Mouse (Mus musculus) kidney, postnatal 25 days (tissue): ENCODE measurements around the gene Zbtb38.

Experiments used
- DNase-seq, 2 experiments: peaks; one replicate each; pipeline ENCODE4 v3.0.0; 2021; ENCODE audit warnings: mixed read lengths in 2 of 2

Zbtb38 gene

DNA sequence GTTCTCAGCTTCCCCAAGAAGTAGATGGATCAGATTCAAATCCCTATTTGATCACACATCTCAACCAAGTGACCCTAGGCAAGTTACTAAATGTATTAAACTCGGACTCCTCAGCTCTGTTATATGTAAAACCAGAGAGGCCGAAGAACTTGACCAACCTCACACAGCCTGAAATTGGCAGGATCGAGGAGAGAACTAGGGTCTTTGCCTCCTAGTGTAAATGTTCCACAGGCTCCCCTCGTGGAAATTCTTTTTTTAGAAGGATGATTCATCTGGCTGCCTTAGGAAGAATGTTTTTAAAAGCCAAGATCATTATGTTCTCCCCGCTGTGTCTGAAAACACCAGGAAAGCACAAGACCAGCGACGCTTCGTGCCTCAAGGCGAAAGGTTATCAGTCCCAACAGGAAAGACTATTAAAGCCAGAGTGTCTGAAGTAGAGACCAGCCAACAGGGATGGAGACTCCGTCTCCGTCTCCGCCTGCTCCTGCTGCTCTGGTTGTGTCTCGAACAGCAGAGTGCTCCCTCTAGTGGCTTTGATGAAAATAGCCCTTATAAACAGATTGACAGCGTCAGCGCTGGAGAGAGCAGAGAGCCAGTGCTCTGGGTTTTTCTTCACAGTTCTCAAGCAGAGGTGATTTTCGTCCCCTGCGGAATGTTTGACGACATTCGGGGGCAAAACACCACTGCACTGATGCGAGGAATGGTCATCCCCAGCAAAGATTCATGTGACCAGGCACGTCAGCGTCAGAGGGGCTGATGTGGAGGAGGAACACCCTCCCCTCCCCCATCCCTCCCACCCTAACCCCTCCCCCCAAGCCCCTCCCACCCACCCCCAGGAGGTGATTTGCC, 6.3 kb upstream of the Zbtb38 start:
- DNase-seq, result peak; percentile 68 to 85

DNA sequence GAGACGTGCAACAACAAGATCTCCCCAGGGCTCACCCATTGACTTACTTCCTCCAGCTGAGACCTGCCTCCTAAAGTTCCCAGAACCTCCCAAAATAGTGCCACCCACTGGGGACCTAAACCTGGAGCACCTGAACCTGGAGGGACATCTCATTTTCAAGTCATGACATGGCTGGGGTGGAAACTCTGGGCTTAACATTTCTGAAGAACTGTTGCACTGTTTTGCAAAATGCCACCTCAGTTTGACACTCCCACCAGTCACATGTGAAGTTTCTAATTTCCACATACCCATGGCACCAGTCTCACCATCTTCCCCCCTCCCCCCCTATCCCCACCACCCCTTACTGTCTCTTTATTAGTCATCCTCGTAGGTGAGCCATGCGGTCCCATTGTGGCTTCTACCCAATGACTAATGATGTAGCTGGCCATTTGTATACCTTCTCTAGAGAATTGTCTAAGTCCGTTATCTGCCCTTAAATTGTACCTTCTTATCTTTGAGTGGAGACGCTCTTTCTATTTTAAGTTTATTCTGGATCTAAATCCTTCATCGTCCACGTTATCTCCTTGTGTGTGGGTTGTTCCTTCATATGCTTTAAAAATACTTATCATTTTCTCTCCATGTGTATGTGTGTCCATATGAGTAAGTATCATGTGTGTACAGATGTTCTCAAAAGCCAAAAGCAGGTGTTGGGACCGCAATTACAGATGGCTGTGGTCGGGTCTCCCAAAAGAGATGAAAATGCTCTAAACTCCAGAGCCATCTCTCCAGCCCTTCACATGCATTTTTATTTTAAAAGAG, 4.2 kb upstream of the Zbtb38 start:
- DNase-seq, result no peak

DNA sequence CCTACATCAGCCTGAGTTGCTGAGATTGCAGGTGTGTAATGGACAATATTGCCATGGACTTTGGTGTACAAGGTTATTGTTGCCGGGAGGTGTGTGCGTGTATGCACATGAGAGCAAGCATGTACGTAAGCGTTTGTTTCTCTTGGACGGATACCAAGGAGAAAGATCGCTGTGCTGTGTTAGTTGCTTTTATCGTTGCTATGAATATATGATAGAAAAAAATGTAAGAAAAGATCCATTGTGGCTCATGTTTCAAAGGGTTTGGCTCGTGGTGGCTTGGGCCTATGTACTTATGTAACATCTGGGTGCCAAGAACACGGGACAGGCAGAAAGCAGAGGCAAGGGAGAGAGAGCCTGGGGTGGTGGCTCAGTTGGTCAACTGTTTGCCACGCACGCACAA, 3.1 kb upstream of the Zbtb38 start:
- DNase-seq, result no peak

DNA sequence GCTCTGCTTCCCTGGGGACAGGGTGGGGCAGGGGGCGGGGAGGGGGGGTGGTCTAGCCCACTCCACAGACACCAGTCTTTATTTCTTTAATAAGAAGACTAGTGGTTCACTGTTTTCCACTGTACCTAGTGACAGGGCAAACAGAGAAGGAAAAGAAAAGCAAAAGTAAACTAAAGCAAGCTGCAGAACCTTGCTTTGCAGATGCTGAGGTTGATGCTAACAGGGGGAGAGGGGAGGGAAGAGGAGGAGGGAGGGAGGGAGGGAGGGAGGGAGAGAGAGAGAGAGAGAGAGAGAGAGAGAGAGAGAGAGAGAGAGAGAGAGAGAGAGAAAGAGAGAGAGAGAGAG, 2.0 kb upstream of the Zbtb38 start:
- no peak for DNase-seq

DNA sequence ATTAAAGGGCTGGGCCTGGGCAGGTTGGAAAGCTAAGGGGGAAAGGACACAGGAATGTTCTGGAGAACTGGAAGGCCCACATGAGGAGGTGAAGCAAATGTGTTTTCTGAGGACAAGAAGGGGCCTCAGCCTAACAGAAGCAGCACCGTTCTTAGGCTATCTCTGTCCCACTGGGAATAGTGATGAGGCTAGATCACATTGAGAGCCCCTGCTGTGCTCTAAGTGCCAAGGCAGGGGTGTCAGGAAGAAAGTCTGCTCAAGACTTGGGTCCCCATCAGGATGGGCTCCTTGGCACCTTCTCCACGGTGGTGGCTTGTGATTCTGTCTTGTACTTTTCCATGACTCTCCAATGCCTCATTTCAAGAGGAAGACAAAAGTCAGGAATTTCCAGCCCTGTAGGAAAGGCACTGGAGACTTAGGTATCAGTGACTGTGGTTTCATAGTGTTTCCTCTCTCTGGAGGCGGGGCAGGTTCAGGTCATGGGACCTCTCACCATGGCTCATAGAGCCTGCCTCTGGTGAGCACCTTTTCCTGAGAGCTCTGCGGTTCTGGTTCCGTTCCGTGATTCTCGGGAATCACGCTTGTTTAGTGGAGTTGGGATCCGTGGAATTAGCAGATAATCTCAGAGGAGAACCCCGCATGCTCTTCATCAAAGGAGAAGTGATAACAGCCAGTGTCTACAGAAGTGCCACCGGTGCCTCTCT, 1.4 kb upstream of the Zbtb38 start:
- DNase-seq, result peak; percentile 13 to 44

DNA sequence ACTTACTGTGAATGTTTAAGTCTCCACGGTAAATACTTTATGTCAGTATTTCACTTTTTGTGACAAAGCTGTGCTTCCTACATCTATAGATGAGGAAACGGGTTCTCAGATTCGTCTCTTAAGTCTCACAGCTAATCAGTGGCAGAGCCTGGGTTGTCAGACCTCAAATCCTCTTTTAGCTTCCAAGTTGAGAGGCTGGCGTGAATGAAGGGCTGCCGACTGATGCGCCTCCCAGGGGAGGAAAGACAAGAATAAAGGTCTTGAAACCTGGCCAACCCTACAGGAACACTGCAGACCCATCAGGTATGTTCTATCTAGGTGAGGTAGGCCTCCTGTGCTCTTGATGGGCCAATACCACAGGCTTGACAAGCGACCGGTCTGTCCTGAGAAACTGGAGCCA, 761 bp upstream of the Zbtb38 start:
- no peak for DNase-seq

DNA sequence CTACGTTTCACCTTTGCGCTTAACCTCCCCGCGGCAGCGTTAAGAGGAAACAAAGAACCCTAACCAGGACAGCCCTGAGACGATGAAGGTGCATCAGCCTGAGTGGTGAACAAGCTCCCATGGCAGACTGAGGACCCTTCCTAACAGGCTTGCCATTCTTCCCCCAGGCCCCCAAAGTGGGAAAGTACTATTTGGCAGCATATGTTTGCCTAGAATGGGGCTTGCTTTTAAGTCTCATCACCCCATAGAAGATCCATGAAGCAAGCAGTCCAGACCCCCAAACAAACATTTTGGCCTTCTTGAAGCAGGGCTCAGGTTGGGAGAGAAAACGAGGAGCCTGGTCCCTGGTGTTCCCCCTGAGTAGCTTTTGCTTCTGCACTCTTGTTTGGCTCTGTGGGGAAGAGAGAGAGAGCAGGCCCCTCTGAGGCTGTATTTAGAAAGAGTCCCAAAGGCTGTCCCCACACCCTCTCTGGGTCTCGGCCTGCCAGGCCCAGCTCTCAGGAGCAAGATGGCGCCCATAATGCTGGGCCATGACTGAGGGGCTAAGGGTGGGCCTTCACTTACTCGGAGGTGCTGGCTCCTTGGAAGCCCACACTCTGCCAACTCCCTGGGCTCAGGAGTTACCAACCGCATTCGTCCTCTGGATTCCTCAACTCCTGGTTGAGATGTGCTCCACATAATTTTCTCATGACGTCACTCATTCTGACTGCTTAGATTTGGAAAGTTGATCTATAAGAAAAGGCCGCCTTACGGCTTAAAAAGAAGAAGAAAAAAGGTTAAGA, 619 bp downstream of the Zbtb38 start:
- DNase-seq, result no peak

DNA sequence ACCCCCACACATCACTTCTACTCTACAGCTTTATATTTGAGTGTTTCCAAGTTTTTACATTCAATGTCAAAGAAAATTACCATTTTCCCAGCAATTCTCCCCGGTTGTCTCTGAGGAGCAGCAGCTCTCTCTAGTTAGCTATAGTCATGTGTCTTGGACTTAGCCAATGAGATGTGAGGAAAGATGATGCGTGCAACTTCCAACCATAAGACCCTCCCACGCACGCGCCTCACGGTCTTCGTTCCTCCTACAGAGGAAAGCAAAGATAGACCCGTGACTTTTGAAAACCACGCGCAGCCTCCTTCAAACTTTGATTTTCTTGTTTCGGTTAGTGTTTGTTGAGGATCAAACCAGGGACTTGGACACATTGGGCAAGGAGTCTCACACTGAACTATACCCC, 2.0 kb downstream of the Zbtb38 start:
- no peak for DNase-seq

DNA sequence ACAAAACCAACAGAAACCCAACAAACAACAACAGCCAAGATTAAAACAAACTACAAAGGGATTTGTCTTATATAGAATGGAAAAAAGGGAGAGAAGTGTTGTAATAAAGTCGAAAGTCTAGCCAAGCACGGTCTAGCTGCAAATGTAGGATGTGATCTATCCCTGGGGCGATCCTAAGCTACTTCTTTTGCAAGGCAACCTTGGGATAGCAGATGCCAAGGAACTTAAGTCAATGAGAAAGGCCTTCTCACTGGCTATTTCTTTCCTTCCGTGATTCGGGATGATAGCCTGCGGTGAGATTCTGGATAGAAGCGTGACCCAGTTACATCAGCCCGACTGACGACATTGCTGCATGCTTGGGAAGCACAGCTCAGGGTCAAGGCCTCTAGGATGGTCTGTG, 6.1 kb downstream of the Zbtb38 start:
- no peak for DNase-seq

DNA sequence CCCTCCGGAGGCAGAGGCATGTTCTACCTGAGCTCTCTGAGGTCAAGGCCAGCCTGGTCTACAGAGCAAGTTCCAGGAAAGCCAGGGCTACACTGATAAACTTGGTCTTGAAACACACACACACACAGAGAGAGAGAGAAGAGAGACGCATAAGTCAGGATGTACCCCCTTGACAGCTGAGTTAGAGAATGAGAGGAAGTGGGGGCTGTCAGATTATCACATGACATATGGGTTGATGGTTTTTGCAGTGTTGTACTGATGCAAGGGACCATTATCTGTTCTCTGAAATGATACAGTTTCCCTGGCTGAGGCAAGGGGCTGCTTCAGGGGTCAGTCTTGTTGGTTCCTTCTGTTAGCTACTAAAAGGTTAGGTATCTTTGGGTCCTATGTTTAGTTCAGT, 7.7 kb downstream of the Zbtb38 start:
- no peak for DNase-seq

DNA sequence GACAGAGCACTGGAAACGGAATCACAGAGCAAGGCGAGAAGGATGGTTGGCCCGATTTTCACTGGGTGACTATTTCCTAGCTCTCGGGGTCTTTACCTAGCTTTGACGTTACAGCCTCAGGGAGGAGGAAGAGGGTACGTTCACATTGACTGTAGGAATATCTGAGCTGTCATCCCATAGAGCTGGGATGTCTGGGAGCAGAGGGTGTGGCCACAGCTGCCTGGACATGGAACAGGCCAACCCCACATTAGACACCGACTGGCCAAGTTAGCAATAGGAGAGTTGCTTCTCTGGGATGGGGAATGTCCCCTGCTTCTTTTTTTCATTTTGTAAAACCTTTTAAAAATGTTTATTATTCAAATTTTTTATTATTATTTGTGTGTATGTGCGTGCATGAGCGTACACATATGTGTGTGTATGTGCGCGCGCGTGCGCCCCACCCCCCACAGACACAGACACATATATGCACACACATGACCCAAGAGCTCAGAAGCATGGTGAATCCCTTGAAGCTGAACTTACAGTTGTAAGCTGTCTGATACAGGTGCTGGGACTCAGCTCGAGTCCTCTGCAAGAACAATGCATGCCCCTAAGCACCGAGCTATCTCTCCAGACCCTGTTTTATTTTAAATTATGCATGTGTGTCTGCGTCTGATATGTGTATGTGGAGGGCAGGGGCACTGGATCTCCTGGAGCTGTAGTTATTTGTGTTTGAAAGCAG, 11.1 kb downstream of the Zbtb38 start:
- DNase-seq, result no peak

DNA sequence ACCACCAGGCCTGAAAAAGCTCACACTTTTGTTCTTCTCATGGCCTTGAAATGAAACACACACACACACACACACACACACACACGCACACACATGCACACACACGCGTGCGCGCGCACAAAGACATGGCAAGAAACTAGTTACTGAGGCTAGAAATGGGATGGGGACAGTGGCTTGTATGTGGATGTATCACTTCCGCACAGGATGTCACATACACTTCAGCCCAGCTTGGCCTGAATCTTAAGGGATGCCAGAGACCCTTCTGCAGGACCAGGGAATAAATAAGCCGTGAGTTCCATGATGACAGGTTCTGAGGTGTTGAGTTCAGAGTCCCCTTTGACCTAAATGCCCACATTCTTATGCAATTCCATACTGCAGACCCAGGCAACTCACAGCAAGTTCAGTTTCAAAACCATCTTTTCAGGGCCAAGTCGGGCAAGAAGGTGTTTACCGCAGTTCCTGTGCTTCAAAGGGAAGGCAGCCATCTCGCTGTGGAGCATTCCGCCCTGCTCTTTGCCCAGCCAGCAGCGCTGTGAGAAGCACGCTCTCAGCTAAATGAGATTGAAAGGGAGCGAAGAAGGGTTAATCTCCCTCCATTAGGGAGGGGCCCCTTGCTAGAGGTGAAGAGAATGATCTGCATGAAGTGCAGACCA, 11.8 kb downstream of the Zbtb38 start:
- DNase-seq, result no peak

DNA sequence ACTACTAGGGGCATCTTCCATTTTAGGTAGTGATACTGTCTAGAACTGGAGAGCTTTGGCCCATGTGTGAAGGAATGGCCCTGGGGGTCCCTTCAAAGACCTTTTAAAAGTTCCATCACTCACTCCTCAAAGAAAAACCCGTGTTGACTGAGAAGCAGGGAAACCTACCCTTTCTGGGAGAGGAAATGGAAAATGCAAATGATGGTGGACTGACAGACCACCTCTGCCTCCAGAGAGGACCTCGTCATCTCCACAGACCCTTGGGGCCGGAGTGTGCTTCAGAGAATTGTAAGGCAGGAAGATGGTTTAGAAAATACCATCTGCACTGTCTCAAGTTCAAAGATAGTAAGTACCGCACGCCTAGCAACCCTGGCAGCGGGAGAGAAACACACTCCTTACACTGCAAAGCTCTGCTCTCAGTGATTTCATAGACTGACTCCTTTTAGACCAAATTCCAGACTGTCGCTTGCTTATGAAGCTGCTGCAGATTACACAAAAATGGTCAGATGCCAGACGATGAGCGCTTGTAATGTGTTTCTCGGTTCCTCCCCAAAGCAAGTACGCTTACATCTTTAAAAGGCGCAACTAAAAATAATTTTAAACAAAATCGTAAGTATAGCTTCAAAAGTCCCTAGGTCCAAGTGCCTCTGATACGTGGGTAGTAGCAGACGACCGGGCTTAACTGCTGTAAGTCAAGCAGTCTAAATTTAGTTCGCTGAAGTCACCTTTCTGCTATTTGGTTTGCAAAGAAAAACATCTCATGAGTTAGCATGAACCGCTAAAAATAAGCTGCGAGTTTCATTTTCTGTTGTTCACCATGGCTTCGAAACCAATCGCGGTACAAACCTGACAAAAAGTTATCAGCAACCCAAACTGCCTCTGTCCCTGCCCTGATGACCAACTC, 12.6 kb downstream of the Zbtb38 start:
- no peak for DNase-seq

DNA sequence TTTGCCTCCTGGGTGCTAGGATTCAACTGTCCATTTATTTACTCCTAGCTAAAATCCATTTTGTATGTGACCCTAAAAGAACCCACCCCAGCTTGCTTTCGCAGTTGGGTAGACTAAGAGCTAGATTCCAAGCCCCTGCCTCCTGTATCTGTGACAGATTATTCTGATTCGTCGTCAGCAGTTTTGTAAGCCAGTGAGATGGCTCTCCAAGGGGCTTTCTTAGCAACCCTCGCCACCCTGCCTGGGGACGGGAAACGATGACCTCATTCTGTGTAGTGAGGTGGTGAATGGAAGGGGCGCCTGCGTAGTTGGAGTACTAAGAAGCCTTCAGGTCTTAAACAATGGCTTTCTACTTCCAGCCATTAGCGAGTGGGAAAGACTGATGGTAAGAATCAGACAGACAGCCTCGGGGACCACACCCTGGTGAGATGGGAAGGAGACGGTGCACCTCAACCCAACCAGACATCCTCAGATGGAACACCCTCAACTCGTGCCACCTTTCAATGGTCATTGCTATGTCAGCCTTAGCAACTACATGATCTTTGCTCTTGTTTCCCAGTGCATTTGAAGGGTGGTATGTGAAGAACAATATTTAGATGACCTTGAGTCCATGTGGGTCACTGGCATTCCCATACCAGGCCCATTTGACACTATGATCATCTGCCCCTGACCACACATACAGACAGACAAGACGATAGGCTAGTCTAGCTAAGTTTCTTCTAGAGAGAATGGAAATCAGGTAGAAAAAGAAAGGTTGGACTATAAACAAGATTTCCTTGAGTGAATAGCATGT, 13.9 kb downstream of the Zbtb38 start:
- DNase-seq, result no peak

DNA sequence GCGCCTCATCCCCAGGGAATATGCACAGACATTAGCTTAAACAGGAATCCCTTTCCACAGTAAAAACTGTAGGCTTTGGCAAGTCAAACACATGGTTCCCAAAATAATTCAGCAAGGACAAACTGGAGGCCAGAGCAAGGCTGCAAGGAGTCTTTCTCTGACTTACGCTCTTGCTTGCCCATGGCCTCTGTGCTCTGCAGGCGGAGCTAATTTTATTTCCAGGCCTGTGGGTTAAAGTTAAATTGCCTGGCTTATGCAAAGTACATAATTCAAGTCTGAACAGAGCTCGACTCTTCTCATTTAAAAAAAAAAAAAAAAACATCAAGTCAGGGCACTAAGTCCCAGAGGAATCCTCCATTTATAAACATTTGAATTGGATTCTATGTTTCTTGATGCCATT, 16.7 kb downstream of the Zbtb38 start:
- peak in 1 of 2 experiments; percentile 50 for DNase-seq

DNA sequence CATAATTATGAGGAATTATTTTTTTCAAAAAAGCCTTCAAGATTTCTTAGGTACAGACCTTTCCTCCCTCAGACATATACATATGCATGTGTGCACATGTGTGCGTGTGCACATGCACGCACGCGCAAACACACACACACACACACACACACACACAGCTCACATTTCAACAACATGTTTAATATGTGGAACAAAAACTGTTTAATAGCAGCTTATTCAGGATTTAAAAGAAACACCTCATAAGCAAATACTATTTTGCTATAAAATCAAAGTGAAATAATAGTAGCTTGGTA, 19.3 kb downstream of the Zbtb38 start:
- DNase-seq, result no peak

DNA sequence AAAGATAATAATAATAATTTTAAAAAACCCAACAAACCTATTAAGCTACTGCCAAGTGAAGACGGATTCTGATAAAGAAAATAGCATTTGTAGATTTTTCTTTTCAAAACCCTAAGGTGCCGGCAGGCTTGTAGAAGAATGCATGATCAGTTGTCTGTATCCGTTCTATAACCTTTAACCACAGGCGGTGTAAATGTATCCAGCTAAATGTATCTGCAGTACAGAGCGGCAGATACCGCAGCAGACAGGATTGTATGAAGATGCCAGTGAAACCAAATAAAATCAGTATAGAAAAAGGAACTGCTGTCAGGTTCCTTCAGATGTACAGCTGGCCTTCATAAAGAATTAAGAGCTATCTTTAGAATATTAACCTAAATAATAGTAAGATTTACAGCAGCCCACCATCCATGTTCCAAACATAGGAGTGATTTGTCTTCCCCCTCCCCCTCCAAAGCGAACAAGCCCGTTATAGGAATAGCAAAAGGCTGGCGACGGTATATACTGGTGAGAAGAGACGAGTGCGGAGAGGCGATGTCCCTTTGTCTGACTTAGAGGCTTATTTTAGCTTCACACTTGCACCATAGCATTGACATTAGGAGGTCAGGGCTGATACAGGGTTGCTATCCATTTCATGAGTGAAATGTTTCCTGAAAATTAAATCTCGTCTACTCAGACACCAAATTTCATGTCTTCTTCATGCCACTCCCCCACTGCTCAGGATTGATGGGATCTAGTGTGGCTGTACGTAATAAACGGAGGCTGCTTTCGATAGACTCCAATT, 19.8 kb downstream of the Zbtb38 start:
- DNase-seq, result no peak

DNA sequence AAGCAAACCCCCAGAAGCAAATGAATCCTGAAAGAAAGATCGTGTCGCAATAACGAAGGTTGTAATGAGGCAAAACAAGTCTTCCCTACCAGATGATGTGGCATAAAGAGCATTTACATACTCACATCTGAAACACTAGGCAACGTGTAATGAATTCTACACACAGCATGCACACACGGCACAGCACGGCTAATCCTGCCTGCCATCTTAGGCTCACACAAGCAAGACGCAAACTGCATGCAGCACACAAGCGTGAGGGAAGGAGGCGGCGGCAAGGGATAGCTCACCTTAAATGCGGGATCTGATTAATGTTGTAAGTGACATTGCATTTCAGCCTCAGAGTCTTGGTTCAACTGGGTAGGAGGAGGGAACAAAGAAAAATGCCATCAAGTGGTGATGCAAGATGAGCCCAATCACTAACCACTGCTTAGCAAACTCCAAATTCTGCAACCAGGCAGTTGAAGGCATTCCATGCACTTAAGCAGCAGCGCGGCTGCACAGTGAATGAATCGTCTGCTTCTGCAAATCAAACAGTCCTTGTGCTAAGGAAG, 20.6 kb downstream of the Zbtb38 start:
- no peak for DNase-seq
